Mouse (Mus musculus): Measurements from ENCODE around the gene 4933411K16Rik. TPM values are rescaled to one million over a fixed set of nuclear protein-coding genes. Genes with fewer than 3 reads are reported as not detected.

Gene 4933411K16Rik
- polyA plus RNA-seq, 1 experiment from 2014 or later, result not detected

GRCm38 (mm10) chr19:42045269-42046102 lies 6.6 kb upstream of the 4933411K16Rik start, which contains the start of gene Hoga1:
TSS of gene Hoga1 (plus strand) at chr19:42045610.
- WGBS, result 30% methylated on average over 23 of the region's 23 CpGs

GRCm38 (mm10) chr19:42050251-42050650 lies 1.8 kb upstream of the 4933411K16Rik start:
- H3K9me3 ChIP-seq (replicated peaks; ENCODE audit: control insufficient read depth, low read length, poor library complexity, severe bottlenecking), result no peaks in the 10 kb centered on the region
- ATAC-seq, result no peak
- no peak overlapping the region for H3K9ac ChIP-seq (ENCODE audit: low read depth, low read length)
- no peak overlapping the region for H3K4me3 ChIP-seq (ENCODE audit: low read depth, low read length)
- no peaks in the 10 kb centered on the region for H3K36me3 ChIP-seq (ENCODE audit: control insufficient read depth, insufficient read depth, low read length)
- no peak overlapping the region for H3K27ac ChIP-seq (ENCODE audit: low read length)
- no peaks in the 10 kb centered on the region for H3K4me1 ChIP-seq (ENCODE audit: control insufficient read depth, insufficient read depth, low read length)
- no peaks in the 10 kb centered on the region for H3K27me3 ChIP-seq (ENCODE audit: control insufficient read depth, insufficient read depth, low read depth, low read length)
- 74% methylated on average over 1 of the region's 1 CpGs for WGBS
- no peak overlapping the region for H3K4me2 ChIP-seq (ENCODE audit: low read length)

More at GRCm38 (mm10) chr19:42045269-42046102, 6.6 kb upstream of the 4933411K16Rik start, which contains the start of gene Hoga1:
- no peaks in the 10 kb centered on the region for H3K4me1 ChIP-seq (ENCODE audit: control insufficient read depth, insufficient read depth, low read length)
- no peaks in the 10 kb centered on the region for H3K27me3 ChIP-seq (ENCODE audit: control insufficient read depth, insufficient read depth, low read depth, low read length)
- H3K9ac ChIP-seq (ENCODE audit: low read depth, low read length), result no peak within 1 kb of the TSS
- no peaks in the 10 kb centered on the region for H3K9me3 ChIP-seq (replicated peaks; ENCODE audit: control insufficient read depth, low read length, poor library complexity, severe bottlenecking)
- H3K27ac ChIP-seq (ENCODE audit: low read length), result no peak within 1 kb of the TSS
- peak; percentile 78 for ATAC-seq
- H3K4me2 ChIP-seq (ENCODE audit: low read length), result peak within 1 kb of the TSS; percentile 42
- no peaks in the 10 kb centered on the region for H3K36me3 ChIP-seq (ENCODE audit: control insufficient read depth, insufficient read depth, low read length)
- peak within 1 kb of the TSS; percentile 13 for H3K4me3 ChIP-seq (ENCODE audit: low read depth, low read length)

- H3K27me3 ChIP-seq (ENCODE audit: control insufficient read depth, insufficient read depth, low read depth, low read length), result no peaks in the 10 kb centered on the region
- no peaks in the 10 kb centered on the region for H3K36me3 ChIP-seq (ENCODE audit: control insufficient read depth, insufficient read depth, low read length)
- no peaks in the 10 kb centered on the region for H3K9me3 ChIP-seq (replicated peaks; ENCODE audit: control insufficient read depth, low read length, poor library complexity, severe bottlenecking)
- no peak overlapping the region for H3K9ac ChIP-seq (ENCODE audit: low read depth, low read length)
- H3K4me2 ChIP-seq (ENCODE audit: low read length), result no peak overlapping the region
- ATAC-seq, result no peak
- H3K4me1 ChIP-seq (ENCODE audit: control insufficient read depth, insufficient read depth, low read length), result no peaks in the 10 kb centered on the region
- WGBS, result 88% methylated on average over 3 of the region's 3 CpGs
- H3K4me3 ChIP-seq (ENCODE audit: low read depth, low read length), result no peak overlapping the region
- no peak overlapping the region for H3K27ac ChIP-seq (ENCODE audit: low read length)
Observed at GRCm38 (mm10) chr19:42051351-42051750, 697 bp upstream of the 4933411K16Rik start.

GRCm38 (mm10) chr19:42054255-42054654 lies 2.2 kb downstream of the 4933411K16Rik start:
- no peaks in the 10 kb centered on the region for H3K9me3 ChIP-seq (replicated peaks; ENCODE audit: control insufficient read depth, low read length, poor library complexity, severe bottlenecking)
- no peak overlapping the region for H3K27ac ChIP-seq (ENCODE audit: low read length)
- H3K4me1 ChIP-seq (ENCODE audit: control insufficient read depth, insufficient read depth, low read length), result no peaks in the 10 kb centered on the region
- no peak overlapping the region for H3K9ac ChIP-seq (ENCODE audit: low read depth, low read length)
- no peak overlapping the region for H3K4me3 ChIP-seq (ENCODE audit: low read depth, low read length)
- no peaks in the 10 kb centered on the region for H3K36me3 ChIP-seq (ENCODE audit: control insufficient read depth, insufficient read depth, low read length)
- no peaks in the 10 kb centered on the region for H3K27me3 ChIP-seq (ENCODE audit: control insufficient read depth, insufficient read depth, low read depth, low read length)
- ATAC-seq, result no peak
- H3K4me2 ChIP-seq (ENCODE audit: low read length), result no peak overlapping the region
- 81% methylated on average over 6 of the region's 6 CpGs for WGBS

GRCm38 (mm10) chr19:42055881-42056280 lies 3.8 kb downstream of the 4933411K16Rik start:
- H3K4me2 ChIP-seq (ENCODE audit: low read length), result no peak overlapping the region
- ATAC-seq, result no peak
- H3K27ac ChIP-seq (ENCODE audit: low read length), result no peak overlapping the region
- no peaks in the 10 kb centered on the region for H3K27me3 ChIP-seq (ENCODE audit: control insufficient read depth, insufficient read depth, low read depth, low read length)
- H3K4me1 ChIP-seq (ENCODE audit: control insufficient read depth, insufficient read depth, low read length), result no peaks in the 10 kb centered on the region
- WGBS, result 83% methylated on average over 2 of the region's 2 CpGs
- no peak overlapping the region for H3K9ac ChIP-seq (ENCODE audit: low read depth, low read length)
- no peaks in the 10 kb centered on the region for H3K9me3 ChIP-seq (replicated peaks; ENCODE audit: control insufficient read depth, low read length, poor library complexity, severe bottlenecking)
- H3K4me3 ChIP-seq (ENCODE audit: low read depth, low read length), result no peak overlapping the region
- no peaks in the 10 kb centered on the region for H3K36me3 ChIP-seq (ENCODE audit: control insufficient read depth, insufficient read depth, low read length)

- 88% methylated on average over 6 of the region's 6 CpGs for WGBS
- H3K27me3 ChIP-seq (ENCODE audit: control insufficient read depth, insufficient read depth, low read depth, low read length), result no peaks in the 10 kb centered on the region
- H3K9me3 ChIP-seq (replicated peaks; ENCODE audit: control insufficient read depth, low read length, poor library complexity, severe bottlenecking), result no peaks in the 10 kb centered on the region
- H3K4me2 ChIP-seq (ENCODE audit: low read length), result no peak overlapping the region
- H3K9ac ChIP-seq (ENCODE audit: low read depth, low read length), result no peak overlapping the region
- no peak overlapping the region for H3K4me3 ChIP-seq (ENCODE audit: low read depth, low read length)
- H3K4me1 ChIP-seq (ENCODE audit: control insufficient read depth, insufficient read depth, low read length), result no peaks in the 10 kb centered on the region
- H3K36me3 ChIP-seq (ENCODE audit: control insufficient read depth, insufficient read depth, low read length), result no peaks in the 10 kb centered on the region
- no peak for ATAC-seq
- H3K27ac ChIP-seq (ENCODE audit: low read length), result no peak overlapping the region
Observed at GRCm38 (mm10) chr19:42056719-42057409, 4.8 kb downstream of the 4933411K16Rik start.

GRCm38 (mm10) chr19:42058426-42058825 lies 6.4 kb downstream of the 4933411K16Rik start:
- Histone ChIP-seq H3K36me3 (ENCODE audit: control insufficient read depth, insufficient read depth, low read length) (no peaks in the 10 kb centered on the region), H3K9me3 (replicated peaks; ENCODE audit: control insufficient read depth, low read length, poor library complexity, severe bottlenecking) (no peaks in the 10 kb centered on the region), H3K4me1 (ENCODE audit: control insufficient read depth, insufficient read depth, low read length) (no peaks in the 10 kb centered on the region), H3K4me2 (ENCODE audit: low read length) (no peak overlapping the region), H3K27ac (ENCODE audit: low read length) (no peak overlapping the region), H3K27me3 (ENCODE audit: control insufficient read depth, insufficient read depth, low read depth, low read length) (no peaks in the 10 kb centered on the region), H3K9ac (ENCODE audit: low read depth, low read length) (no peak overlapping the region), H3K4me3 (ENCODE audit: low read depth, low read length) (no peak overlapping the region)
- ATAC-seq, result no peak
- WGBS, result 72% methylated on average over 7 of the region's 7 CpGs

- no peak overlapping the region for H3K27ac ChIP-seq (ENCODE audit: low read length)
- no peak for ATAC-seq
- H3K9me3 ChIP-seq (replicated peaks; ENCODE audit: control insufficient read depth, low read length, poor library complexity, severe bottlenecking), result no peaks in the 10 kb centered on the region
- H3K4me2 ChIP-seq (ENCODE audit: low read length), result no peak overlapping the region
- no peak overlapping the region for H3K4me3 ChIP-seq (ENCODE audit: low read depth, low read length)
- H3K4me1 ChIP-seq (ENCODE audit: control insufficient read depth, insufficient read depth, low read length), result no peaks in the 10 kb centered on the region
- 94% methylated on average over 7 of the region's 7 CpGs for WGBS
- H3K27me3 ChIP-seq (ENCODE audit: control insufficient read depth, insufficient read depth, low read depth, low read length), result no peaks in the 10 kb centered on the region
- no peaks in the 10 kb centered on the region for H3K36me3 ChIP-seq (ENCODE audit: control insufficient read depth, insufficient read depth, low read length)
- H3K9ac ChIP-seq (ENCODE audit: low read depth, low read length), result no peak overlapping the region
Observed at GRCm38 (mm10) chr19:42061443-42061842, 9.4 kb downstream of the 4933411K16Rik start.
